11 mouse cellular contexts compared by ENCODE assay signal in the genomic region with DNA sequence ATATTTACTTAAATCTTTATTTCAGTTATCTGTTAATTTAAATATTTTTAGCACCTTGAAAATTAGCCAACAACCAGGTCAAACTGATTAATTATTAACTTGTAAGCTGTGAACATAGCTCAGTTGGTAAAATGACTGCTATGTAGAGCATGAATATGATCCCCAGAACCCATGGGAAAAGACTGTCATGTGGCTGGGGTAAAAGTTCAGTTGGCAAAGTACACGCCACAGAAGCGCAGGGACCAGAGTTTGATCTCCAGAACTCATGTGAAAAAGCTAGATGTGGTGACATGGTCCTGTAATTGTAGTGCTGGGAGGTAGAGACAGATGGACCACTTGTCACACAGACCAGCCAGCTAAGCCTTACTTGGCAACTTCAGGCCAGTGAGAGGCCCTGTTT.
"Had no signal": no experiment of that assay in that cellular context is flagged by ENCODE, and none has a peak within 500 bp of the region (broad histone marks: within the 10 kb centered on the region; RNA-seq: fewer than 3 reads in every experiment).

No protein-coding gene starts in this region.

- H3K27ac ChIP-seq: limb, embryonic 12.5 days; limb, embryonic 15.5 days; liver, embryonic 13.5 days had no signal

- H3K4me1 ChIP-seq: limb, embryonic 12.5 days; limb, embryonic 15.5 days; liver, embryonic 13.5 days had no signal

- H3K36me3 ChIP-seq: limb, embryonic 12.5 days; limb, embryonic 15.5 days; liver, embryonic 13.5 days had no signal

- DNase-seq: left cerebral cortex, postnatal 4 days; liver, embryonic 13.5 days; lung, adult 2 months; lung, postnatal 14 days; lung, postnatal 4 days; midbrain, embryonic 14.5 days; thymus, adult 18-20 months; thymus, postnatal 36 days had no signal

- H3K4me2 ChIP-seq: limb, embryonic 12.5 days; limb, embryonic 15.5 days; liver, embryonic 13.5 days; midbrain, embryonic 11.5 days had no signal

- H3K9ac ChIP-seq: limb, embryonic 12.5 days; limb, embryonic 15.5 days; liver, embryonic 13.5 days had no signal

- H3K27me3 ChIP-seq: limb, embryonic 12.5 days; limb, embryonic 15.5 days; liver, embryonic 13.5 days had no signal

- H3K4me3 ChIP-seq: limb, embryonic 12.5 days; limb, embryonic 15.5 days; liver, embryonic 13.5 days had no signal

- H3K9me3 ChIP-seq: limb, embryonic 12.5 days; limb, embryonic 15.5 days; liver, embryonic 13.5 days had no signal
